In the genomic region with DNA sequence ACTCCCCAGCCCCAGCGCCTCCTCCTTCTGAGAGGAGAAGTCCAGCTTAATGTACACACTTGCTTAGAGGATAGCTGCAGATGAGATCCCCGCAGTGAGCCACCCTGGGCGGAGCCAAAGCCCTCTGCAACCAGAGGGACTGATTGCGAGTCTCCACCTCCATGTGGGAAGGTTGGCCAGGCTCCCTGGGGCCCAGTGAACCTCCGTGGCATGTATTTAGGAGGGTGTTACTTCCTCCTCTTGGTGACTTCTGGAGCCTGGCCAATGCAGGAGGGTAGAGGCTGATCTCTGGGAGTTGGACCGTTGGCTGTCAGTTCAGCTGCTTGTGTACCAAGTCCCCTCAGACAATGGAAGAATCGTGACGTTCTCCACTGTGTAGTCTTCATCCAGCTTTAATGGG, we compare ENCODE assay signal across 8 mouse cellular contexts.
DNase-seq lines count a peak whose midpoint lies in the region; ATAC-seq and TF ChIP-seq lines count a peak whose summit lies in the region.

No protein-coding gene starts in this region.

- peak overlapping the region; percentile 9 for H3K27ac ChIP-seq in thymus, adult 2 months (ENCODE audit: control insufficient read depth, insufficient read depth, low read length)
- H3K27ac ChIP-seq in liver, embryonic 12.5 days, result peak overlapping the region; percentile 53
- H3K27ac ChIP-seq in stomach, embryonic 16.5 days (ENCODE audit: low read length), result peak overlapping the region; percentile 31

- no peak for TF ChIP-seq CTCF in thymus, adult 2 months (IDR thresholded peaks at IDR 0.05; ENCODE audit: borderline replicate concordance, control insufficient read depth, extremely low read depth, insufficient read depth, low read length, poor library complexity)

- intact Hi-C loops in gastrocnemius, postnatal 36 days (cut with DNase I), result no loop called here

- peaks cover 85% of the 10 kb centered on the region for H3K4me1 ChIP-seq in thymus, adult 2 months (replicated peaks; ENCODE audit: control insufficient read depth, insufficient read depth, low read length)
- peaks cover 87% of the 10 kb centered on the region for H3K4me1 ChIP-seq in liver, embryonic 12.5 days
- peaks cover 70% of the 10 kb centered on the region for H3K4me1 ChIP-seq in stomach, embryonic 16.5 days (ENCODE audit: control insufficient read depth, insufficient read depth, low read length)

- DNase-seq in thymus, adult 2 months, result no peak
- no peak for DNase-seq in thymus, postnatal 4 days
- DNase-seq in heart, postnatal 4 days, result peak; percentile 45
- DNase-seq in gastrocnemius, postnatal 36 days, result no peak
- no peak for DNase-seq in ovary, adult 18-20 months (ENCODE audit: low spot score)

- peak overlapping the region; percentile 24 for H3K4me2 ChIP-seq in liver, embryonic 12.5 days
- no peak overlapping the region for H3K4me2 ChIP-seq in stomach, embryonic 16.5 days (ENCODE audit: low read depth, low read length)

- WGBS in thymus, adult 2 months, result 22% methylated on average over 8 of the region's 8 CpGs
- 10% methylated on average over 8 of the region's 8 CpGs for WGBS in liver, embryonic 12.5 days (ENCODE audit: insufficient replicate concordance)
- WGBS in stomach, embryonic 16.5 days, result 22% methylated on average over 8 of the region's 8 CpGs

- TF ChIP-seq POLR2A in thymus, adult 2 months (IDR thresholded peaks at IDR 0.05; ENCODE audit: control insufficient read depth, extremely low read depth, insufficient read depth, low read length, poor library complexity), result no peak

- no peaks in the 10 kb centered on the region for H3K27me3 ChIP-seq in thymus, adult 2 months (ENCODE audit: control insufficient read depth, insufficient read depth, low read length)
- H3K27me3 ChIP-seq in liver, embryonic 12.5 days (replicated peaks), result no peaks in the 10 kb centered on the region
- no peaks in the 10 kb centered on the region for H3K27me3 ChIP-seq in stomach, embryonic 16.5 days (ENCODE audit: control insufficient read depth, insufficient read depth, low read length)

- ATAC-seq in liver, embryonic 12.5 days, result peak; percentile 54
- peak; percentile 83 for ATAC-seq in stomach, embryonic 16.5 days (ENCODE audit: insufficient read depth, low FRiP score)
- ATAC-seq in activated CD4-positive, CD25-positive, alpha-beta regulatory T cell, adult 4 months, result no peak

- no peaks in the 10 kb centered on the region for H3K36me3 ChIP-seq in thymus, adult 2 months (ENCODE audit: control insufficient read depth, insufficient read depth, low read length)
- peaks cover 8% of the 10 kb centered on the region; the same call in 1 of the 2 replicates for H3K36me3 ChIP-seq in liver, embryonic 12.5 days
- H3K36me3 ChIP-seq in stomach, embryonic 16.5 days (ENCODE audit: control insufficient read depth, insufficient read depth, low read length), result no peaks in the 10 kb centered on the region

- H3K9ac ChIP-seq in liver, embryonic 12.5 days, result no peak overlapping the region
- no peak overlapping the region for H3K9ac ChIP-seq in stomach, embryonic 16.5 days (ENCODE audit: low read length)

- no peaks in the 10 kb centered on the region for H3K9me3 ChIP-seq in liver, embryonic 12.5 days (replicated peaks)
- H3K9me3 ChIP-seq in stomach, embryonic 16.5 days (replicated peaks; ENCODE audit: control insufficient read depth, low read length), result no peaks in the 10 kb centered on the region

- no peak overlapping the region for H3K4me3 ChIP-seq in thymus, adult 2 months (ENCODE audit: control insufficient read depth, insufficient read depth, low read length)
- H3K4me3 ChIP-seq in liver, embryonic 12.5 days, result no peak overlapping the region
- no peak overlapping the region for H3K4me3 ChIP-seq in stomach, embryonic 16.5 days (replicated peaks; ENCODE audit: low read length)
